Mouse (Mus musculus) neural tube, embryonic 14.5 days (tissue): ENCODE data around the gene Cttnbp2nl. TPM values are rescaled to one million over a fixed set of nuclear protein-coding genes. Genes with fewer than 3 reads are reported as not detected.

ENCODE experiments used
- ATAC-seq: fragments of 200-750 bp; cut with Nextera tagmentation; 2 replicates; pipeline ENCODE4 v1.8.0; 2017; ENCODE audit warnings: low read depth, mild to moderate bottlenecking, moderate TSS enrichment, moderate library complexity
- H3K27ac ChIP-seq: fragments of 300-500 bp; sonication (generic); 2 replicates; pipeline ENCODE4 v1.5.1; 2014; ENCODE audit warnings: low read depth, mild to moderate bottlenecking, control low read depth, low read length, moderate library complexity, mixed read lengths
- H3K27me3 ChIP-seq: fragments of 300-500 bp; sonication (generic); 2 replicates; pipeline ENCODE4 v1.6.1; 2014; ENCODE audit warnings: low read length; ENCODE audit not compliant: control insufficient read depth, insufficient read depth
- H3K36me3 ChIP-seq: fragments of 300-500 bp; sonication (generic); 2 replicates; pipeline ENCODE4 v1.6.1; 2014; ENCODE audit warnings: low read length, mixed read lengths; ENCODE audit not compliant: control insufficient read depth, insufficient read depth
- H3K4me1 ChIP-seq: fragments of 300-500 bp; sonication (generic); 2 replicates; pipeline ENCODE4 v1.6.1; 2014; ENCODE audit warnings: low read length; ENCODE audit not compliant: control insufficient read depth, insufficient read depth
- H3K4me2 ChIP-seq: fragments of 300-500 bp; sonication (generic); 2 replicates; pipeline ENCODE4 v1.6.1; 2014; ENCODE audit warnings: mild to moderate bottlenecking, low read depth, low read length, control low read depth
- H3K4me3 ChIP-seq: fragments of 300-500 bp; sonication (generic); 2 replicates; pipeline ENCODE4 v1.5.1; 2014; ENCODE audit warnings: low read depth, low read length, control low read depth, mixed read lengths
- H3K9ac ChIP-seq: fragments of 300-500 bp; sonication (generic); replicated peaks from 2 replicates; pipeline ENCODE4 v1.6.1; 2014; ENCODE audit warnings: low read depth, mild to moderate bottlenecking, control low read depth, low read length, mixed read lengths
- H3K9me3 ChIP-seq: fragments of 300-500 bp; sonication (generic); 2 replicates; pipeline ENCODE4 v1.6.1; 2016; ENCODE audit warnings: low read length; ENCODE audit not compliant: control insufficient read depth
- WGBS: fragments of 180-500 bp; shearing (Covaris S2); extraction: QIAGEN DNeasy Blood & Tissue Kit; methylation state at CpG from one replicate; pipeline ENCODE4 v1.1.7; 2014; 5-methylcytosine and 5-hydroxymethylcytosine counted together
- polyA plus RNA-seq: library from polyadenylated mRNA; unstranded; fragments of >200 nt; fragmentation: Nextera tagmentation; extraction: Ambion mirVana; gene quantifications from 2 replicates; pipeline ENCODE4 v1.2.1, GENCODE M21; 2014

The Cttnbp2nl gene
- polyA plus RNA-seq, 1 experiment from 2014 or later: 37.3 TPM

DNA sequence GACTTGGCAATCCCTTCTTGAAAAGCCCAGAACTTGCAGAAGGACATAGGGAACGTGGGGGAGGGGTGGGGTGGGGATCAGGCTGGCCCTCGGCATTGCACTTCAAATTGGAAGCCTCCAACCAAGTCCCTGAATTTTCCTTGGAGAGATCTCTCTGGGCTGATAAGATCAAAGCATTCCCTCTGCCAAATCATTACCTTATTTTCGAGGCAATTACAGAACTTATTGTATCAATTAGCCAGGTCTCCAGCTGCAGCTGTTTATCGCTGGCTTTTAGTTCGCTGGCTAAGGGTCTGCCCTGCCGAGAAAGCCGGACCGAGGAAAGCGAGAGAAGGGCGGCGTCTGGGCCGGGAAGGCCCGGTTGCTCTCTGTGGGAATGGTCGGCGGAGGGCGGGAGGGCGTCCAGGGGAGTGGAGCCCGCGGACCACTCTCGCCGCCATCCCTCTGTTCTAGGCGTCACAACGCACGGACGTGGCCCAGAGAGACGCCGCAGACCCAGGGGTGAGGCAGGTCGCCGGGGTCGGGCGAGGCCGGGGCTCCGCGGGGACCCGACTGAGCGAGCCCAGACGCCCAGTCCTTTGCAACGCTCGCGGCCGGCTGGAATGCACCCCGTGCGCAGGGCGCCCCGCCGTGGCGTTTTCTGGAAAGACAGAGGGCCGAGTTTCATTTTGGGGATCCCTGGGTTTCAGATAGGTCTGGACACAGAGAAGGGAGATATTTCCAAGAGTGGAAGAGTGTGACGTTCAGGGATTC is 85.2 kb downstream of the Cttnbp2nl start:
- Histone ChIP-seq H3K4me2 (peak overlapping the region; percentile 48), H3K4me1 (no peaks in the 10 kb centered on the region), H3K4me3 (peak overlapping the region; percentile 31), H3K9ac (peak overlapping the region; percentile 17), H3K36me3 (no peaks in the 10 kb centered on the region), H3K27me3 (peaks cover 2% of the 10 kb centered on the region; the same call in 1 of the 2 replicates), H3K9me3 (no peaks in the 10 kb centered on the region), H3K27ac (no peak overlapping the region)
- peak; percentile 60 for ATAC-seq
- under 1% methylated on average over 49 of the region's 49 CpGs for WGBS

DNA sequence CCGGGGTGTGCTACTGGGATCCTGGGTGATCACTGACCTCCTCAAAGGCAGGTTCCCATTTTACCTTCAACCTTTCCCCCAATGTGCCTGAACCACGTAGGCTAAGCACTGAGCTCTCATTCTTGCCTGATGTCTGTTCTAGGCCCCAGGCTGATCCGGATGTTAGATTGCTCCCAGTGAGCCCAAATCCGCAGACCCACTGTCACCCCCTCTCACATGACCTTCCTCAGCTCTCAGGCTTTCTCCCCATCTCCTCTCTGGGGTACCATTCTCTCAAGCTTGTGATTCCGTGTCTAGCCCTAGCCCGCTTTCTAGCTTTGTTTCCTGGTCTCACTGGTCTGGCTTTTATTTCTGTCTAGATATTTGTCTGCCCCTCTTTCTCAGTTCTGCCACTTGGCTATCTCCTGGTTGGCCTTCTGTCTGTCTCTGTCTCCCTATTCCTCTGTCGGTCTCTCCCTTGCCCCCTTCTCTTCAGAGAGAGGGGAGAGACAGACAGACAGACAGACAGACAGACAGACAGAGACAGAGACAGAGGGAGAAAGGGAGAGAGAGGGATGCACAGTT is 86.9 kb downstream of the Cttnbp2nl start:
- no peak overlapping the region for H3K9ac ChIP-seq
- H3K4me2 ChIP-seq: no peak overlapping the region
- peaks cover 10% of the 10 kb centered on the region for H3K4me1 ChIP-seq
- H3K27ac ChIP-seq: no peak overlapping the region
- no peaks in the 10 kb centered on the region for H3K9me3 ChIP-seq
- no peak for ATAC-seq
- H3K4me3 ChIP-seq: no peak overlapping the region
- peaks cover 16% of the 10 kb centered on the region for H3K27me3 ChIP-seq
- no peaks in the 10 kb centered on the region for H3K36me3 ChIP-seq
- 79% methylated on average over 7 of the region's 7 CpGs for WGBS

DNA sequence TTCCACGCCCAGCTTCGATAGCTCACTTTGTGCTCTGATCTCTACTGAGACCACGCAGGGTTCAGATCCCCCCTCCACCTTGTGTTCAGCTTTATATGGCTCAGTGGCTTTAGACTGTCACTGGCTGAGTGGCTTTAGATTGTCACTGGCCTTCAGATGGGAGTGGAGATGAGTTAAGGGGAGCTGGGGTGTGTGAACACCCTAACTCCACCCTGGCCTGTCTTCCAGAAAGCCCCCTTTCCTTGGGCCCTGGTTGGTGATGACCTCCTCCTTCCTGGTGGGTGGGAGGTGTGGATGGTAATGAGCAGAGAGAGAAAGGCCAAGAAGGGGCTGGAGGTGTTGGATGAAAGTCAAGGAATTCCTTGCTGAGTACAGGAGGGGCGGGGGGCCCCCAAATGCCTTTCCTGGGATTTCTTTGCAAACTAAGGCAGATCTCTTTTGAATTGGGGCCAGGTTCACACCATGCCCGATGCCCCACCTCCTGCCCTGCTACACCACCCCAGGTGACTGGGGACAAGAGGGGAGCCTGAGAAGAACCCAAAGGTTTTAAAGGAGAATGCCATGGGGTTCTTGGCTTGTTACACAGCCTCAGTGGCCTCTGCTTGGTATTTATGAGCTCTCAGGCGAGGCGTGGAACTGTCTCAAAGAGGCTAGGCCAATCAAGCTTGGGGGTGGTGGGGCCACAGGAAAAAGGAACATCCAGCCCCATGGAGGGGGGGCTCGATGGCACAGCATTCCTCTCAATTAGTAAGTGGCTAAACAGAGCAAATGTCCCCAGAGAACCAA is 87.7 kb downstream of the Cttnbp2nl start:
- Histone ChIP-seq H3K36me3 (no peaks in the 10 kb centered on the region), H3K4me3 (no peak overlapping the region), H3K9ac (no peak overlapping the region), H3K9me3 (no peaks in the 10 kb centered on the region), H3K27ac (no peak overlapping the region), H3K4me2 (no peak overlapping the region), H3K27me3 (peaks cover 22% of the 10 kb centered on the region), H3K4me1 (peaks cover 10% of the 10 kb centered on the region)
- no peak for ATAC-seq
- WGBS: 71% methylated on average over 8 of the region's 8 CpGs

DNA sequence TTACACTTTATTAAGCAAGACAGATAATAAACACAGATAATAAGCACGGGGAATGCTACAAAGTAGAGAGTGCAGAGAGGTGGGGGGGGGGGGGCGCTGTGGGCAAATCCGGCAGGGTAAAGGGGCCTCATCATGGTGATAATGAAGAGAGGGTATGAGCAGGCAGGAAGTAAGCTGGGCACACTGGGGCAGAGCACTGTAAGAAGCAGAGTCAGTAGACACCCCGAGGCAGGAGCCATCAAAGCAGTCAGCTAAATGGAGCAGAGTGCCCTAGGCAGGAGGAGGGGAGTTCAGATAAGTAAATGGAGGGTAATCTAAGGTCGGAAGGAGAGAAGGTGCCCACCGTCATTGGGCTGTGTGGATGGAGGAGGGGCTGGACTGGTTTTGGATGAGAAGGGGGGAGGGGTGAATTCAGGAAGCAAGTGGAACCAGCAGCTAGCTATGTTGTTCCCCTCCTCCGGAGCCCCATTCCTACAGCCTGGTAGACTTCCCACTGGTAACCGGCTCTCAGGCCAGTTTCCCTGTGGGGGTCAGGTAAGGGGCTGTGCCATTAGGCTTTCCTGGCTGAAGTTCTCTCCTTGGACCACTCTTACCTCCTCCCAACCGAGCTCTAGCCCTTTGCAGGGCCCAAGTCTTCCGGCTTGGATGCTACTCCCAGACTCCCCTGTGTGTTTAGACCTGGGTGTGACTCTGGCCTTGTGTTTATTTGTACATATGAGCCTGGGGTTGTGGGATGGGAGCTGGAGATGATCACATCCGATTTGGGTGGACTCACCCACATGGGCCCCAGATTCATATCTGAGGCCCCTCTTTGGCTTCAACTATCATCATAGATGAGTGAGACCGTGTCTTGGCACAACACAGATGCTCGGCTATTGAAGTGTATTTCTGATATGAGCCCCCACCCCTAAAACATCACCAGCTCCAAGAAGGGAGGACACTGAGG is 89.3 kb downstream of the Cttnbp2nl start:
- Histone ChIP-seq H3K9ac (no peak overlapping the region), H3K27me3 (peaks cover 34% of the 10 kb centered on the region), H3K36me3 (no peaks in the 10 kb centered on the region), H3K9me3 (no peaks in the 10 kb centered on the region), H3K4me3 (no peak overlapping the region), H3K27ac (no peak overlapping the region), H3K4me2 (no peak overlapping the region), H3K4me1 (peaks cover 10% of the 10 kb centered on the region)
- WGBS: 29% methylated on average over 12 of the region's 13 CpGs
- ATAC-seq: no peak

DNA sequence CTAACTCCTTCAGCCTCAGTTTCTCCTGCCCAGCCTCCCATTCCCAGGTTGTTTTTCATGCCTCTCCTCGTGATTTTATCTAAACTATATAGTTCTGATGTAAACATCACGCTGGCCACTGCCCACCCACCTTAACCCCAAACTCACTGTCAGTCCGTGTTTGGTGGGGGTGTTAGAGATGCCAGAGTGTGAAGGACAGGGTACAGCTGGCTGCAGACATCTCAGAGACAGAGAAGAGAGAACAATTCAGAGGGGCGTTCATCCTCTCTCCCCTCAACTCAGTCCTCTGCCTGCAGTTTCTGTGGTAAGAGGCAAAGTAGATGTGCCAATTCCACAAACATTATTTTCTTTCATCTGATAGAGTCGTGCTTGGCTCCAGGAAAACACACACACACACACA is 90.1 kb downstream of the Cttnbp2nl start:
- H3K9ac ChIP-seq: no peak overlapping the region
- WGBS: 7% methylated on average over 5 of the region's 5 CpGs
- no peak overlapping the region for H3K4me3 ChIP-seq
- no peak overlapping the region for H3K4me2 ChIP-seq
- ATAC-seq: no peak
- H3K27me3 ChIP-seq: peaks cover 34% of the 10 kb centered on the region
- no peaks in the 10 kb centered on the region for H3K36me3 ChIP-seq
- no peak overlapping the region for H3K27ac ChIP-seq
- H3K9me3 ChIP-seq: no peaks in the 10 kb centered on the region
- peaks cover 10% of the 10 kb centered on the region for H3K4me1 ChIP-seq

DNA sequence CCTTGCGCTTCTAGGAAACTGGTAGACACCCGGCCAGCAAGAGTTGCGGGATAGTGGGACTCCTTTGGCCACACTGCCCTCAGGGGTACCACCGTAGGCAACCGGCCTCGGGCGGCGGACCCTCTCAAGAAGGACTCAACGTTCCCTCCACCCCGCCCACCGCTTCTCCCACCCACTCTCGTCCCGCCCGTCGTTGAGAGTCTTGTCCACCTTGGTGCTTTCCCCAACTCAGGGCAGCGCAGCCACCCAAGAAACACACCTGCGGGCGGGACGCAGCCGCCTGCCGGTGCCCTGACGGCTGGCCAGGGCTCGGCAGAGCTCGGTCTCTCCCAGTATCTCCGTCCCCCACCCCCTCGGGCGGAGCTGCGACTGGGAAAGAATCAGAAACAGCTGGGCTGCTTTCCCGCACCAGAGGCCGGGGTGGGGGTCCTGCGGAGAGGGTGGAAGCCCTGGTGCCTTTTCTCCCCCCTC is 90.8 kb downstream of the Cttnbp2nl start:
- no peak overlapping the region for H3K27ac ChIP-seq
- H3K4me2 ChIP-seq: peak overlapping the region; percentile 70
- peaks cover 10% of the 10 kb centered on the region for H3K4me1 ChIP-seq
- 0% methylated on average over 31 of the region's 31 CpGs for WGBS
- ATAC-seq: peak; percentile 19; the same call in 1 of the 2 replicates
- H3K27me3 ChIP-seq: peaks cover 34% of the 10 kb centered on the region
- peak overlapping the region; percentile 48 for H3K4me3 ChIP-seq
- no peaks in the 10 kb centered on the region for H3K36me3 ChIP-seq
- no peaks in the 10 kb centered on the region for H3K9me3 ChIP-seq
- H3K9ac ChIP-seq: peak overlapping the region; percentile 44

DNA sequence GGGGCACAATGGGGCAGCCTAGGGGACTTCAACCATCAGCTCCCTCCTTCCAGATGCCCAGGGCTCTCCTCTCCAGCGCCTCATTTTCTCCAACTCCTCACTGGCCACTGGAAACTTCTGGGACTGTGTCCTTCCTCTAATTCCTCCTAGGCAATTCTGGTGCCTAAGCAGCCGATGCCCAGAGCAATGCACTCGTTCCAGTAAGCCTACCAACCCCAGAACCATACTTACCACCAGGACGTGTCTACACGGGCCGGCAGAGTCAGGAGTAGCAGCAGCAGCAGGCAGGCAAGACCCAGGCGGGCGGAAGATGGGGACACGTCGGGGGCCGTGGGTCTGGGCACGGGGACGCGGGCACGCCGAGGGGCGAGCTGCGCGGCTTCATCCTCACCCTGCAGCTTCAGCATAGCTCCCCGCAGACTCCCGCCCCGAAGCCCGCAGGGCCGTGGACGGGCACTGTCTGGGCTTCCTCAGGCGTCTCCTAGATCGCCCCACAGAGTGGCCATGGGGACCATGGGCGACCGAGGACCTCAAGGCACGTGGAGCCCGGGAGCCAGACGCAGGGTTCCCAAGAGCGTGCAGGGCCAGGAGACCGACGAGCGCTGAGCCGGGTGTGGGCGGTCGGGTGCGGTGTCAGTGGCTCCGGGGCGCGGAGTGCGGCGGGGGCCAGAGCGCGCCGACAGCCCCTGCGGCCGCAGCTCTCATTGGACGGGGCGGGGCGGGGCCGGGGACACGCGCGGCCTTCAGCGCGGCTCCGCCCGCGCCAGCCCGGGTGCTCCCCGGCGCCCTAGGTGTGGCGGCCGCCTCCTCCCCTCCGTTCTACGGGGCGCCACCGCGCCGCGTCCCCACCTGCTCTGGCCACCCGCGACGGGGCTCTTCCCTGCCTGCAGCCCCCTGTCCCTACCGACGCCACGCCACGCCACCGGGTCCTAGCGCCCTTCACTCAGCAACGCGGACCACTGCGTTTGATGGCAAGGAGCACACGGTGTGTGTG is 91.6 kb downstream of the Cttnbp2nl start, which contains the start of gene Wnt2b:
Wnt2b (minus strand) TSS at position 856 of the 994 bp plus-strand sequence.
- peak; percentile 73; the same call in 1 of the 2 replicates for ATAC-seq
- Histone ChIP-seq H3K9ac (peak within 1 kb of the TSS; percentile 44), H3K36me3 (no peaks in the 10 kb centered on the region), H3K4me2 (peak within 1 kb of the TSS; percentile 70), H3K4me1 (peaks cover 10% of the 10 kb centered on the region), H3K4me3 (peak within 1 kb of the TSS; percentile 48), H3K9me3 (no peaks in the 10 kb centered on the region), H3K27ac (no peak within 1 kb of the TSS), H3K27me3 (peaks cover 34% of the 10 kb centered on the region)
- 2% methylated on average over 74 of the region's 87 CpGs for WGBS
